Mouse (Mus musculus): ENCODE measurements around the gene Gm10778. TPM values are rescaled to one million over a fixed set of nuclear protein-coding genes. Genes with fewer than 3 reads are reported as not detected.
"Not testable (repeated sequence)": the region's sequence is repeated elsewhere in the genome, so short reads cannot be mapped to it uniquely, and the experiment has no call there.

Gm10778 gene
- 4.9 and 5.1 TPM in 2 replicates for polyA plus RNA-seq (2016; fragmentation: Nextera tagmentation; extraction: Ambion mirVana)

GRCm38 (mm10) chr10:81648803-81649775 is at the start of gene Gm10778:
Gm10778 (plus strand) TSS chr10:81649059.
- not testable (repeated sequence) for H3K9me3 ChIP-seq; H3K4me1 ChIP-seq (replicated peaks); H3K27me3 ChIP-seq
- peaks cover 16% of the 10 kb centered on the region; the same call in 1 of the 2 replicates for H3K36me3 ChIP-seq
- peak within 1 kb of the TSS; percentile 64 for H3K4me2 ChIP-seq
- H3K27ac ChIP-seq: peak within 1 kb of the TSS; percentile 84
- H3K9ac ChIP-seq (replicated peaks): peak within 1 kb of the TSS; percentile 67
- peak within 1 kb of the TSS; percentile 57 for H3K4me3 ChIP-seq (replicated peaks)
- peak; percentile 84 for ATAC-seq (ENCODE audit: insufficient number of reproducible peaks, insufficient read depth, low FRiP score, low TSS enrichment, low read depth)
- WGBS: 3% methylated on average over 38 of the region's 52 CpGs

- H3K9me3 ChIP-seq: no peaks in the 10 kb centered on the region
- no peak for ATAC-seq (ENCODE audit: insufficient number of reproducible peaks, insufficient read depth, low FRiP score, low TSS enrichment, low read depth)
- H3K4me3 ChIP-seq (replicated peaks): no peak overlapping the region
- WGBS: 55% methylated on average over 5 of the region's 5 CpGs
- H3K4me1 ChIP-seq (replicated peaks): peaks cover 84% of the 10 kb centered on the region
- H3K36me3 ChIP-seq: no peaks in the 10 kb centered on the region
- no peak overlapping the region for H3K9ac ChIP-seq (replicated peaks)
- H3K4me2 ChIP-seq: no peak overlapping the region
- H3K27ac ChIP-seq: no peak overlapping the region
- peaks cover 13% of the 10 kb centered on the region for H3K27me3 ChIP-seq
Measured at GRCm38 (mm10) chr10:81599630-81600029, 49.2 kb upstream of the Gm10778 start.

- Histone ChIP-seq H3K9me3 (no peaks in the 10 kb centered on the region), H3K9ac (replicated peaks) (no peak overlapping the region), H3K36me3 (no peaks in the 10 kb centered on the region), H3K27me3 (peaks cover 9% of the 10 kb centered on the region), H3K4me1 (replicated peaks) (peaks cover 83% of the 10 kb centered on the region), H3K4me3 (replicated peaks) (no peak overlapping the region), H3K27ac (peak overlapping the region; percentile 75), H3K4me2 (no peak overlapping the region)
- 41% methylated on average over 10 of the region's 10 CpGs for WGBS
- ATAC-seq (ENCODE audit: insufficient number of reproducible peaks, insufficient read depth, low FRiP score, low TSS enrichment, low read depth): no peak
Measured at GRCm38 (mm10) chr10:81600096-81600495, 48.8 kb upstream of the Gm10778 start.

- Histone ChIP-seq H3K4me2 (peak within 1 kb of the TSS; percentile 51), H3K4me1 (replicated peaks) (peaks cover 83% of the 10 kb centered on the region), H3K36me3 (no peaks in the 10 kb centered on the region), H3K27me3 (peaks cover 2% of the 10 kb centered on the region; the same call in 1 of the 2 replicates), H3K4me3 (replicated peaks) (peak within 1 kb of the TSS; percentile 25), H3K9ac (replicated peaks) (no peak within 1 kb of the TSS), H3K9me3 (no peaks in the 10 kb centered on the region), H3K27ac (peak within 1 kb of the TSS; percentile 75)
- peak; percentile 73 for ATAC-seq (ENCODE audit: insufficient number of reproducible peaks, insufficient read depth, low FRiP score, low TSS enrichment, low read depth)
- under 1% methylated on average over 28 of the region's 28 CpGs for WGBS
Measured at GRCm38 (mm10) chr10:81600738-81601203, 48.1 kb upstream of the Gm10778 start, which contains the start of gene Tle6. Tle6 (minus strand) TSS chr10:81601073.

- Histone ChIP-seq H3K9me3 (no peaks in the 10 kb centered on the region), H3K27me3 (no peaks in the 10 kb centered on the region), H3K4me2 (peak overlapping the region; percentile 51), H3K4me1 (replicated peaks) (peaks cover 78% of the 10 kb centered on the region), H3K9ac (replicated peaks) (no peak overlapping the region), H3K36me3 (no peaks in the 10 kb centered on the region), H3K4me3 (replicated peaks) (0 out of 2 replicates have a peak overlapping the region, but pooled peaks have one; percentile 11), H3K27ac (peak overlapping the region; percentile 64; the same call in 1 of the 2 replicates)
- no peak for ATAC-seq (ENCODE audit: insufficient number of reproducible peaks, insufficient read depth, low FRiP score, low TSS enrichment, low read depth)
- WGBS: 14% methylated on average over 7 of the region's 7 CpGs
Measured at GRCm38 (mm10) chr10:81601396-81601905, 47.4 kb upstream of the Gm10778 start.

GRCm38 (mm10) chr10:81602741-81603151 is 46.1 kb upstream of the Gm10778 start:
- peaks cover 70% of the 10 kb centered on the region for H3K4me1 ChIP-seq (replicated peaks)

GRCm38 (mm10) chr10:81604019-81604967 is 44.6 kb upstream of the Gm10778 start:
- Histone ChIP-seq H3K27ac (peak overlapping the region; percentile 89; the same call in 1 of the 2 replicates), H3K4me1 (replicated peaks) (peaks cover 56% of the 10 kb centered on the region), H3K9me3 (no peaks in the 10 kb centered on the region), H3K27me3 (no peaks in the 10 kb centered on the region), H3K4me2 (peak overlapping the region; percentile 88), H3K4me3 (replicated peaks) (peak overlapping the region; percentile 40), H3K9ac (replicated peaks) (no peak overlapping the region), H3K36me3 (peaks cover 7% of the 10 kb centered on the region; the same call in 1 of the 2 replicates)
- ATAC-seq (ENCODE audit: insufficient number of reproducible peaks, insufficient read depth, low FRiP score, low TSS enrichment, low read depth): peak; percentile 7; the same call in 1 of the 2 replicates
- 78% methylated on average over 12 of the region's 12 CpGs for WGBS

More at GRCm38 (mm10) chr10:81602741-81603151, 46.1 kb upstream of the Gm10778 start:
- H3K4me2 ChIP-seq: no peak overlapping the region
- ATAC-seq (ENCODE audit: insufficient number of reproducible peaks, insufficient read depth, low FRiP score, low TSS enrichment, low read depth): no peak
- no peak overlapping the region for H3K27ac ChIP-seq
- no peak overlapping the region for H3K4me3 ChIP-seq (replicated peaks)
- H3K9ac ChIP-seq (replicated peaks): no peak overlapping the region
- no peaks in the 10 kb centered on the region for H3K9me3 ChIP-seq
- no peaks in the 10 kb centered on the region for H3K27me3 ChIP-seq
- 15% methylated on average over 4 of the region's 4 CpGs for WGBS
- H3K36me3 ChIP-seq: no peaks in the 10 kb centered on the region

- 21% methylated on average over 29 of the region's 29 CpGs for WGBS
- Histone ChIP-seq H3K4me3 (replicated peaks) (peak overlapping the region; percentile 40), H3K4me1 (replicated peaks) (peaks cover 49% of the 10 kb centered on the region), H3K27me3 (no peaks in the 10 kb centered on the region), H3K36me3 (peaks cover 7% of the 10 kb centered on the region; the same call in 1 of the 2 replicates), H3K9me3 (no peaks in the 10 kb centered on the region), H3K9ac (replicated peaks) (peak overlapping the region; percentile 46), H3K4me2 (peak overlapping the region; percentile 88), H3K27ac (peak overlapping the region; percentile 89)
- ATAC-seq (ENCODE audit: insufficient number of reproducible peaks, insufficient read depth, low FRiP score, low TSS enrichment, low read depth): no peak; the same call in 1 of the 2 replicates
Measured at GRCm38 (mm10) chr10:81604968-81605665, 43.7 kb upstream of the Gm10778 start.

GRCm38 (mm10) chr10:81605666-81605973 is 43.2 kb upstream of the Gm10778 start:
- peak overlapping the region; percentile 40 for H3K4me3 ChIP-seq (replicated peaks)
- H3K36me3 ChIP-seq: peaks cover 7% of the 10 kb centered on the region; the same call in 1 of the 2 replicates
- no peaks in the 10 kb centered on the region for H3K9me3 ChIP-seq
- H3K9ac ChIP-seq (replicated peaks): peak overlapping the region; percentile 46
- H3K4me1 ChIP-seq (replicated peaks): peaks cover 44% of the 10 kb centered on the region
- 3% methylated on average over 14 of the region's 14 CpGs for WGBS
- peak overlapping the region; percentile 89 for H3K27ac ChIP-seq
- H3K4me2 ChIP-seq: peak overlapping the region; percentile 88
- ATAC-seq (ENCODE audit: insufficient number of reproducible peaks, insufficient read depth, low FRiP score, low TSS enrichment, low read depth): no peak
- H3K27me3 ChIP-seq: no peaks in the 10 kb centered on the region

Data from limb, embryonic 12.5 days (tissue).